Mouse (Mus musculus) forebrain, embryonic 15.5 days (tissue): Measurements from ENCODE around the gene Fzr1. TPM values are rescaled to one million over a fixed set of nuclear protein-coding genes. Genes with fewer than 3 reads are reported as not detected.

Source experiments
- ATAC-seq: fragments of 200-750 bp; cut with Nextera tagmentation; replicated peaks from 2 replicates; pipeline ENCODE4 v1.8.0; 2017; ENCODE audit warnings: mild to moderate bottlenecking, moderate TSS enrichment, moderate library complexity
- H3K27ac ChIP-seq: fragments of 300-500 bp; sonication (generic); replicated peaks from 2 replicates; pipeline ENCODE4 v1.5.1; 2015; ENCODE audit warnings: mild to moderate bottlenecking, inconsistent platforms
- H3K27me3 ChIP-seq: fragments of 300-500 bp; sonication (generic); 2 replicates; pipeline ENCODE4 v1.6.1; 2015; ENCODE audit warnings: inconsistent platforms
- H3K36me3 ChIP-seq: fragments of 300-500 bp; sonication (generic); 2 replicates; pipeline ENCODE4 v1.6.1; 2015; ENCODE audit warnings: mild to moderate bottlenecking, inconsistent platforms
- H3K4me1 ChIP-seq: fragments of 300-500 bp; sonication (generic); 2 replicates; pipeline ENCODE4 v1.6.1; 2015; ENCODE audit warnings: inconsistent platforms
- H3K4me2 ChIP-seq: fragments of 300-500 bp; sonication (generic); replicated peaks from 2 replicates; pipeline ENCODE4 v1.6.1; 2015; ENCODE audit warnings: mild to moderate bottlenecking, inconsistent platforms
- H3K4me3 ChIP-seq: fragments of 300-500 bp; sonication (generic); 2 replicates; pipeline ENCODE4 v1.5.1; 2015; ENCODE audit warnings: mild to moderate bottlenecking, inconsistent platforms
- H3K9ac ChIP-seq: fragments of 300-500 bp; sonication (generic); replicated peaks from 2 replicates; pipeline ENCODE4 v1.6.1; 2015; ENCODE audit warnings: mild to moderate bottlenecking, inconsistent platforms
- H3K9me3 ChIP-seq: fragments of 300-500 bp; sonication (generic); 2 replicates; pipeline ENCODE4 v1.6.1; 2016; ENCODE audit warnings: inconsistent platforms
- WGBS: fragments of 180-500 bp; shearing (Covaris S2); methylation state at CpG from one replicate; pipeline ENCODE4 v1.1.7; 2015; ENCODE audit warnings: mixed read lengths; 5-methylcytosine and 5-hydroxymethylcytosine counted together
- polyA plus RNA-seq: library from polyadenylated mRNA; unstranded; fragments of >200 nt; fragmentation: Nextera tagmentation; extraction: Ambion mirVana; gene quantifications from 2 replicates; pipeline ENCODE4 v1.2.1, GENCODE M21; 2015

Gene Fzr1
- polyA plus RNA-seq, 1 experiment from 2014 or later, result 135 TPM

GRCm38 (mm10) chr10:81355533-81355932 is 22.8 kb downstream of the Fzr1 start:
- ATAC-seq, result no peak
- H3K27ac ChIP-seq, result no peak overlapping the region
- no peak overlapping the region for H3K4me3 ChIP-seq
- 87% methylated on average over 4 of the region's 4 CpGs for WGBS
- no peaks in the 10 kb centered on the region for H3K27me3 ChIP-seq
- no peak overlapping the region for H3K9ac ChIP-seq
- H3K9me3 ChIP-seq, result no peaks in the 10 kb centered on the region
- peaks cover 19% of the 10 kb centered on the region for H3K4me1 ChIP-seq
- no peak overlapping the region for H3K4me2 ChIP-seq
- no peaks in the 10 kb centered on the region for H3K36me3 ChIP-seq

- Histone ChIP-seq H3K4me1 (peaks cover 22% of the 10 kb centered on the region), H3K9ac (no peak overlapping the region)
These were observed 23.4 kb downstream of the Fzr1 start for GRCm38 (mm10) chr10:81354738-81355477.

GRCm38 (mm10) chr10:81351678-81352291 is 26.5 kb downstream of the Fzr1 start:
- no peak overlapping the region for H3K9ac ChIP-seq
- H3K27me3 ChIP-seq, result no peaks in the 10 kb centered on the region
- H3K4me2 ChIP-seq, result no peak overlapping the region
- peaks cover 18% of the 10 kb centered on the region for H3K4me1 ChIP-seq
- H3K4me3 ChIP-seq, result no peak overlapping the region
- no peaks in the 10 kb centered on the region for H3K9me3 ChIP-seq
- no peak for ATAC-seq
- no peaks in the 10 kb centered on the region for H3K36me3 ChIP-seq
- WGBS, result 32% methylated on average over 9 of the region's 9 CpGs
- H3K27ac ChIP-seq, result no peak overlapping the region

More at GRCm38 (mm10) chr10:81354738-81355477, 23.4 kb downstream of the Fzr1 start:
- WGBS, result 67% methylated on average over 9 of the region's 9 CpGs
- Histone ChIP-seq H3K9me3 (no peaks in the 10 kb centered on the region), H3K36me3 (no peaks in the 10 kb centered on the region), H3K4me3 (no peak overlapping the region), H3K27ac (no peak overlapping the region), H3K27me3 (no peaks in the 10 kb centered on the region), H3K4me2 (no peak overlapping the region)
- ATAC-seq, result no peak

GRCm38 (mm10) chr10:81350351-81351063 is 27.8 kb downstream of the Fzr1 start, which contains the start of gene Hmg20b:
Gene Hmg20b (minus strand): TSS chr10:81350480.
- Histone ChIP-seq H3K9me3 (no peaks in the 10 kb centered on the region), H3K36me3 (no peaks in the 10 kb centered on the region), H3K27ac (peak within 1 kb of the TSS; percentile 69), H3K9ac (peak within 1 kb of the TSS; percentile 63), H3K4me1 (peaks cover 21% of the 10 kb centered on the region), H3K4me2 (peak within 1 kb of the TSS; percentile 85), H3K27me3 (peaks cover 6% of the 10 kb centered on the region; the same call in 1 of the 2 replicates), H3K4me3 (peak within 1 kb of the TSS; percentile 74)
- ATAC-seq, result peak; percentile 97
- under 1% methylated on average over 54 of the region's 54 CpGs for WGBS

GRCm38 (mm10) chr10:81349961-81350350 is 28.4 kb downstream of the Fzr1 start:
- ATAC-seq, result peak; percentile 20
- peak overlapping the region; percentile 74 for H3K4me3 ChIP-seq
- H3K36me3 ChIP-seq, result no peaks in the 10 kb centered on the region
- peaks cover 21% of the 10 kb centered on the region for H3K4me1 ChIP-seq
- 1% methylated on average over 27 of the region's 29 CpGs for WGBS
- no peak overlapping the region for H3K27ac ChIP-seq
- H3K9me3 ChIP-seq, result no peaks in the 10 kb centered on the region
- peak overlapping the region; percentile 85 for H3K4me2 ChIP-seq
- peaks cover 11% of the 10 kb centered on the region; the same call in 1 of the 2 replicates for H3K27me3 ChIP-seq
- peak overlapping the region; percentile 63 for H3K9ac ChIP-seq

GRCm38 (mm10) chr10:81349146-81349545 is 29.2 kb downstream of the Fzr1 start:
- no peaks in the 10 kb centered on the region for H3K36me3 ChIP-seq
- H3K4me3 ChIP-seq, result peak overlapping the region; percentile 74
- peaks cover 21% of the 10 kb centered on the region for H3K4me1 ChIP-seq
- no peaks in the 10 kb centered on the region for H3K9me3 ChIP-seq
- peaks cover 19% of the 10 kb centered on the region; the same call in 1 of the 2 replicates for H3K27me3 ChIP-seq
- no peak overlapping the region for H3K27ac ChIP-seq
- peak overlapping the region; percentile 85 for H3K4me2 ChIP-seq
- H3K9ac ChIP-seq, result peak overlapping the region; percentile 63; the same call in 1 of the 2 replicates
- WGBS, result 7% methylated on average over 12 of the region's 12 CpGs
- ATAC-seq, result no peak

- no peaks in the 10 kb centered on the region for H3K9me3 ChIP-seq
- no peak overlapping the region for H3K27ac ChIP-seq
- 5% methylated on average over 55 of the region's 55 CpGs for WGBS
- H3K4me3 ChIP-seq, result peak overlapping the region; percentile 33
- H3K27me3 ChIP-seq, result peaks cover 44% of the 10 kb centered on the region
- H3K4me1 ChIP-seq, result peaks cover 29% of the 10 kb centered on the region
- peak overlapping the region; percentile 49 for H3K4me2 ChIP-seq
- ATAC-seq, result no peak
- H3K9ac ChIP-seq, result peak overlapping the region; percentile 29; the same call in 1 of the 2 replicates
- no peaks in the 10 kb centered on the region for H3K36me3 ChIP-seq
These were observed 31.8 kb downstream of the Fzr1 start for GRCm38 (mm10) chr10:81346453-81347067.

- Histone ChIP-seq H3K4me2 (no peak overlapping the region), H3K9me3 (no peaks in the 10 kb centered on the region), H3K9ac (no peak overlapping the region), H3K27me3 (peaks cover 56% of the 10 kb centered on the region), H3K27ac (no peak overlapping the region), H3K4me3 (no peak overlapping the region), H3K4me1 (peaks cover 29% of the 10 kb centered on the region), H3K36me3 (no peaks in the 10 kb centered on the region)
- no peak for ATAC-seq
- WGBS, result 85% methylated on average over 4 of the region's 4 CpGs
These were observed 33.2 kb downstream of the Fzr1 start for GRCm38 (mm10) chr10:81345162-81345534.

GRCm38 (mm10) chr10:81344421-81345161 is 33.7 kb downstream of the Fzr1 start:
- WGBS, result 57% methylated on average over 8 of the region's 8 CpGs
- peaks cover 23% of the 10 kb centered on the region for H3K4me1 ChIP-seq
- H3K27me3 ChIP-seq, result peaks cover 56% of the 10 kb centered on the region
- no peak overlapping the region for H3K4me2 ChIP-seq
- no peak overlapping the region for H3K4me3 ChIP-seq
- no peak overlapping the region for H3K9ac ChIP-seq
- no peak overlapping the region for H3K27ac ChIP-seq
- ATAC-seq, result no peak
- no peaks in the 10 kb centered on the region for H3K36me3 ChIP-seq
- no peaks in the 10 kb centered on the region for H3K9me3 ChIP-seq

- H3K9ac ChIP-seq, result peak within 1 kb of the TSS; percentile 32
- H3K36me3 ChIP-seq, result no peaks in the 10 kb centered on the region
- no peaks in the 10 kb centered on the region for H3K9me3 ChIP-seq
- peaks cover 56% of the 10 kb centered on the region for H3K27me3 ChIP-seq
- H3K4me2 ChIP-seq, result peak within 1 kb of the TSS; percentile 60
- peak within 1 kb of the TSS; percentile 42 for H3K4me3 ChIP-seq
- peaks cover 18% of the 10 kb centered on the region for H3K4me1 ChIP-seq
- 4% methylated on average over 61 of the region's 67 CpGs for WGBS
- H3K27ac ChIP-seq, result no peak within 1 kb of the TSS
- ATAC-seq, result no peak
These were observed 35.4 kb downstream of the Fzr1 start, which contains the start of gene Gipc3 for GRCm38 (mm10) chr10:81342686-81343505. Gene Gipc3 (minus strand): TSS chr10:81343266.
